Mouse (Mus musculus) common myeloid progenitor, adult 5-6 weeks (primary cell): ENCODE results near the gene Nav2. TPM values are rescaled to one million over a fixed set of nuclear protein-coding genes. Genes with fewer than 3 reads are reported as not detected.

Experiments used
- ATAC-seq: replicated peaks from 2 replicates; pipeline ENCODE4 v1.8.0; 2016; ENCODE audit warnings: low read depth, mild to moderate bottlenecking, moderate TSS enrichment, inconsistent platforms; ENCODE audit not compliant: poor library complexity, severe bottlenecking
- total RNA-seq: library from RNA; stranded (forward); fragments of 200-1000, 187-1606 nt; gene quantifications from 2 replicates; pipeline ENCODE4 v1.2.3, GENCODE M21; 2017

Gene Nav2
- total RNA-seq, 1 experiment from 2014 or later: 7.8 TPM

DNA sequence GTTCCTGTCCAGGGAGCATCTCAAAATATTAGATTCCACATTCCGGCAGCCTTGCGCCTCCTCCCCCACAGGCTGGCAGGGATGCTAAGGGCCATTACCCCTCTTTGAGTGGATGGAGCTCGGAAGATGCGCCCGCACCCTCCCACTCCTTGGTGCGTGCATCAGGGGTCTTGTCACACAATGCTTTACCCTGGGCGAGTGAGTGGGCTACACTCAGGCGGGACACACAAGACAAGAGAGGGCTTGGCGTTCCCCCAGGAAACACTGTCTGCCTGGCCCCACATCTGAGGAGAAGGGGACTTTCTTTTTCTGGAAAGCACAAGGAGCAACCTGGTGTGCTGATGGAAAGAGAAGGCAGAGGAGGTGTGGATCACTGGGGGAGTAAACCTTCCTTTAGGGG is 631.7 kb downstream of the Nav2 start:
- no peak for ATAC-seq

DNA sequence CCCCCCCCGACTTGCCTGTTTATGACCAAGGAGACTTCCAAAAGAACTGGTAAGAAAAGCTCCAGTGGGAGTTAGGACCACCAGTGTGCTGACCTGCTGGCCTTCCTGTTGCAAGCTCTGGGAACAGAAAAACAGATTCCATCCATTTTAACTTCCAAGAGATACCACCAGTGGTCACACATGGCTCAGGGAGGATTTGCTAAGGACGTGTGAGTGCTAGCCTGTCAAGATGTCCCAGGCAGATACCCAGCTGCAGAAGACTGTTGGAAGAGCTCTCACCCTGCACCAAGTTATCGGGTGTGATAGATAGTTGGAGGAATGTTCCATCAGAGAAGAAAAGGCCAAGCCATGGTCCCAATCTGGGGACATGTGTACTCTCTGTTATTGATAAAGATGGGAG is 633.6 kb downstream of the Nav2 start:
- no peak for ATAC-seq

DNA sequence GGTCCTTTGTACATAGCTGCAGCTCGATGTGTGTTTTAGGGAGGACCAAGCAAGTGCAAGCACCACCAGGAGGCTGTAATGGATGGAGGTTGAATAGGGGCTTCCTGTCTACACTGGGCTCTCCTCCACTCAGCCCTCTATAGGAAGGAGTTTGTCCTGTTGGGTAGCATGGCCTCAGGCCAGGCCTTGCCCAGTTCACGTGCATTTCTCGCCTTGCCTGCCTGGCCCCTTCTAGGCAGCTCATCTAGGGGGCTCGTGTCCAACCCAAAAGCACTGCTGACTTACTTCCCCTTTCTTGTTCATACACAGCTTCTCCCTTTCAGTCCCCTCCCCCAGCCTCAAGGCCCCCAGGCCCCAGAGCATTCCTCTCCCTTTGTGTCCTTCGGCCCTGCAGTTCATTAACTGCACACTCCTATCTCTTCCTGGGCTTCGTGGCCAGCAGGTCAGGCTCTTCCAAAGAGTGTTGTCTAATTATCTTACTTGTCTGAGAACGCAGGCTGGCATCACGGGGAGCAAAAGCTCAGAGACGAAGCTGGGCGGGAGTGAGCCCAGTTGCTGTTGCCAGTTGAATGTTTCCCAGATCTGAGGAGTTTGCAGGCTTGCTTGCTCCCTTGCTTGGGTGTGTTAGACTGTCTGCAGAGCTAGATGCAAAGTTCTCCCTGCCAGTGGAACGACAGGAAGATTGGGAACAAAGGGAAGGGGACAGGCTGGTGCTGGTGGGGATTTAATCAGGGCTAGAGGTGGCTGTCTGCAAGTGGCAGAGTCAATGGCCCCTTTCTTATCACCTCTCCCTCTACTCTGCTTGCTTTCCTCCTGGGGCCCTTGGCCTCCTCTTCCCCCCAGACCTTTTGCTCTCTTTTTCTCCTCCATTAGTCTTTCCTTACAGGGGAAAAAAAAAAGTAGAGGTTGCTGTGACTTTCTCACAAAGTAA is 636.5 kb downstream of the Nav2 start:
- ATAC-seq: peak; percentile 82

DNA sequence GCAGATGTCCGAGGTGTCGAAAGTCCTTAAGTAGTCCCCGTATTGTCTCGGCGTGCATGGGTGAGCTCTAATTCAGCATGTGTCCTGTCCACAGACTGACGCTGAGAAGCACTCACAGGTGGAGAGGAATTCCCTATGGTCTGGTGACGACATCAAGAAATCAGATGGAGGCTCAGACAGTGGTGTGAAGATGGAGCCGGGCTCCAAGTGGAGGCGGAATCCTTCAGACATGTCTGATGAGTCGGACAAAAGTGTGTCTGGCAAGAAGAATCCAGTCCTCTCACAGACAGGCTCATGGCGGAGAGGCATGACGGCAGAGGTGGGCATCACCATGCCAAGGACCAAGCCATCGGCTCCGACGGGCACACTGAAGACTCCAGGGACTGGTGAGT is 637.2 kb downstream of the Nav2 start:
- no peak for ATAC-seq

DNA sequence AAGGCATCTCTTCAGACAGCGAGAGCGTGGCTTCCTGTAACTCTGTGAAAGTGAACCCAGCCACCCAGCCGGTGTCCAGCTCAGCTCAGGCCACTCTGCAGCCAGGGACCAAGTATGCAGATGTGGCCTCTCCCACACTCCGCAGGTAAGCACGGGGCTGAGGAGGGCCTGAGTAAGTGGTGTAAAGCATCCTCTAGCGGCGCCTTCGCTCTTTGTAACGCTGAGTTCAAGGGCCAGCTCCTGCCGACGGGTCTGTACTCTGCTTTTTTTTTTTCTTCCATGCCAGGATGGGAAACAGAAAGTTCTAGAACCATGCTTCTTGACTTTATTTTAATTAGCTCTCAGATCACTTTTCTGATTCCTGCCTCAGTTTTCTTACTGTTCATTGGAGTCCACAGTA is 639.9 kb downstream of the Nav2 start:
- no peak for ATAC-seq

DNA sequence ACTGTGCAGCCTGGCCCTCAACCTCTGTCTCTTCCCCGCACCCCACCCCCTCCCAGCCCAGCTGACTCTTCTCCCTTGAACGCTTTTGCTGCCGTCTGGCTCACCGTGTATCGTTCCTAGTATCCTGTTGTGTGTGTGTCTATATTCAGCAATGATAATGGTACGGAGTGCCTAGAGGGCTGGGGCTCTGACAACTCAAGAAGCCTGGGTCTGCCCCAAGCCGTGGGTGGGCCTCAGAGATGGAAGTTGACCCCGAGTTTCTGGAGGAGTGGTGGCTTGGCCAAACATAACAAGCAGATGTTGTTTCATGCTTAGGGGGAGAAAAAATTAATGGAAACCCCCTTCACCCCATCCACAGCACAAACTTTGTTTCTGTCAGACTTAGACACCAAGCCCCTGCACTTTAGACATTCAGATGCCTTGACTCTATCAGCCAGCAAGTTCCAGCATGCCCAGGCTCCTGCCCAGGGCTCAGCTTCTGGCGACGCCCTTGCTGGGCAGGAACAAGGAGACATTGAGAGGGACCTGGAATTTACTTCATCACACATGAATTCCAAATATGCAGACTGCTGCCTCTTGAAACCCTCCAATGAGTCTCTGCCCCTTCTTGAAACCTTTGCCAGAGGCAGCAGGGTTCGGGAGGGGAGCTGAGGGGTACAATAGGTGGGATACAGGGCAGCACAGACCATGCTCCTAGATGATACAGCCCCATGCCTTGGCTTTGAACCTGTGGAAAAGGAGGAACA is 644.9 kb downstream of the Nav2 start:
- ATAC-seq: no peak

DNA sequence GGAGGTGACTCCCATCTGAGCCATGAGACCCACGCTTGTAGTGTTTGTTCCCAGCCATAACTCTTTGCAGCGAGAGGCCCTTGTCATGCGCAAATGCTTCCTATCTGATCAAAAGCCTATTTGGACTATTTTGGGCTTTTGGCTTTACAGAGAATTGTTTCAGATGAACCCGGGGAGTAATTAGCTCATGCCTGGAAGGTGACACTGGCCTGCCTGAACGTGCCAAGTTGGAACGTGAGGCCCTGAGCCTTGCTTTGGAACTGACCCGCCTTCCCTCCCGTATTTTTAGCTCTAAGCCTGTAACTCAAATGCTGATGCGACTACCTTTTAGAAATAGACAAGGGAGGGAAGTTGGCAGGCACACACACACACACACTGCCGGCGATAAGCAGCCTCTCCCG is 649.7 kb downstream of the Nav2 start:
- ATAC-seq: no peak

DNA sequence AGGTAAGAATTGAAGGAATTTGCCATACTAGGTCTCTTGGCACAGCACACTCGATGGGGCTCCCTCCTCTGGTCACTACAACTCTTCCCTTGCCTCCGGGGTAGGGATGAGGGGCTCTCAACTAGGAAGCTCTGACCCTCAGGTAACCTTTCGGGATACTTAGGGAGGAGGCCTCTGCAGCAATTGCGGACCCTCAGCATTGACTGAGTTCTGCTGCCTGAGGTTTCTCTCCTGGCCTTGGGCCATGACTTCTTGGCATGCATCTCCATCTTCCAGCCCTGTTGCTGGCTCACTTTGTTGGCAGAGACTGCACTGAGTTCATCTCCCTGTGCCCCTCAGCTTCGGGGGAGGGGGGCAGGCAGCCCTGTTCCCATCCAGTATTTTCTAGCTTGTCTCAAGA is 650.4 kb downstream of the Nav2 start:
- ATAC-seq: no peak

DNA sequence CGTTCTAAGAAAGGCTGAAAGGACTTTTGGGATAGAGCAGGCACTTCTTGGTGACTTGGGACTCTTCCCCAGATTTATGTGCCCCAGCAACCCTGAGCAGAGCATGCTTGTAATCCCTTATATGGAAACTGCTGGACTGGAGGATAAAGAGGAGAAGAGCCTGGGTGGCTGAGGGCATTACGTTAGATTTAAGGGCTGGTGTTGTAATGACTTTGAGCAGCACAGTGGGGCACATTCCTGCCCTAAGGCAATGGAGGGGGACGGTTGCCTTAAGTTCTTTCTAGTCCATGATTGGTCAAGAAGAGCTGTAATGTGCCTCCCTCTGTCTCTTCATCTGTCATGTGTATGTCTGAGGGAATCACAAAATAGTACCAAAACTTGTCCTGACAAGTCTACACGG is 651.5 kb downstream of the Nav2 start:
- ATAC-seq: no peak

DNA sequence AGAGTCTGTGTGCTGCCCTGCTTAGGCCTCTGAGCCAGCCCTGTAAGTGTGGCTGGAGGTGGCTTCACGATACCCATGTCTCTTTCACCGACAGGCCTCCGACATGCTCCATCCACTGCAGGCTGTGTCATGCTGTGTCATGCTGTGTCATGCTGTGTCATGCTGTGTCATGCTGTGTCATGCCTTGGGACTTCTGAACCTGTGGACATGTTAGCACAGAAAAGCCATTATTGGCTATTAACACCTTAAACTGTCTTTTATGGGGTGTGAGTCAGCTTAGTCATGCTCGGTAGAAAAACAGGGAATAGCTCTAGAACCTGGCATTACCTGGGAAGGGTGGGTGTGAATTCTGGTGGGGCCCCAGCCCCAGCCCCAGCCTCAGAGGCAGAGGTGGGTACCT is 653.9 kb downstream of the Nav2 start:
- no peak for ATAC-seq

DNA sequence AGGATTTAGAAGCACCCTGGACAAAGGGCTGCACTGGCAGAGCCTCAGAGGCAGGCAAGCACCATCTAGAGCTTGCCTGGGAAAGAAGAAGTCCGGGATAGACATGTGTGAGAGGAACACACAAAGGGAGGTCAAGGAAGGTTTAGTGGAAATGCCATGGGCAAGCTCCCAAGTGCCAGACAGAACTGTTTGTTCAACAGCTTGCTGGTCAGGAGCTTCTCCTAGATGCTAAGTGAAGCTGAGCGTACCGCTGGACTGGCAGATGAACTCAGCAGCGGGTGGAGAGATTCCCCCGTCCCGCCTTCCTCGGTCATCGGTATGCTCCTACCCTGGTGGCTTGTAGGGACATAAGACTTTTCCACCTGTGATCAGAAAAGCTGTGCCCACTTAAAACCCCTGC is 654.3 kb downstream of the Nav2 start:
- ATAC-seq: no peak

DNA sequence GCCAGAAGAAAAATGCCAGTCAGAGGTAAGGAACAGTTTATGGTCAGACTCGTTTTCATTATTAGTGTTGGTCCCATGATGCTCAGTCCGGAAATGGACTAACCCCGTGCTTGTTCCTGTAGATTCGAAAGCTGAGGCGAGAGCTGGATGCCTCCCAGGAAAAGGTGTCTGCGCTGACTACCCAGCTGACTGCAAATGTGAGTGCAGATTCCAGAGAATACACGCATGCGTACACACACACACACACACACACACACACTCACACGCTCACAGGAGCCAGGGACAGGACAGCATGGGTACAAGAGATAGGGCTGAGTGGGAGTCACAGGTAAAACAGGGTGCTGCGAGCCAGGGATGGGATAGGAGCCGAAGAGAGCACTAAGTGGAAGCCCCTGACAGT is 656.6 kb downstream of the Nav2 start:
- ATAC-seq: no peak

DNA sequence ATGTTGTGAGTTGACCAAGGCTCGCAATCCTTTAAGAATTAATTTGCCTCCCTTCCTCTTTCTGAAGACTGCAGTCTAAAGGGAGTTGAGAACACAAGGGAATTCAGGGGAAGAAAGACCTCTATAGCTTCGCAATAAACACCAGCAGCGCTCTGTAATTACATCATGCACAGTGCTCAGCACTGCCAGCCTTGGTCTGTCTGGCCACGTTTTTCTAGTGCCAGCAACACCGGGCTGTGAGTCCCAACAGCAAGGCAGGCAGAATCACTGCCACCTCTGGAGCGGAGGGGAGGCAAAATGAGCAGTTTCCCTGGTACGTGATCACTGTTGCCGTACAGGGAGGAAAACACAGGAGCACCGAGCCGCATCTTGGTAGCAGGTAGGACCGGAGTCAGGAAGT is 657.3 kb downstream of the Nav2 start:
- ATAC-seq: no peak

DNA sequence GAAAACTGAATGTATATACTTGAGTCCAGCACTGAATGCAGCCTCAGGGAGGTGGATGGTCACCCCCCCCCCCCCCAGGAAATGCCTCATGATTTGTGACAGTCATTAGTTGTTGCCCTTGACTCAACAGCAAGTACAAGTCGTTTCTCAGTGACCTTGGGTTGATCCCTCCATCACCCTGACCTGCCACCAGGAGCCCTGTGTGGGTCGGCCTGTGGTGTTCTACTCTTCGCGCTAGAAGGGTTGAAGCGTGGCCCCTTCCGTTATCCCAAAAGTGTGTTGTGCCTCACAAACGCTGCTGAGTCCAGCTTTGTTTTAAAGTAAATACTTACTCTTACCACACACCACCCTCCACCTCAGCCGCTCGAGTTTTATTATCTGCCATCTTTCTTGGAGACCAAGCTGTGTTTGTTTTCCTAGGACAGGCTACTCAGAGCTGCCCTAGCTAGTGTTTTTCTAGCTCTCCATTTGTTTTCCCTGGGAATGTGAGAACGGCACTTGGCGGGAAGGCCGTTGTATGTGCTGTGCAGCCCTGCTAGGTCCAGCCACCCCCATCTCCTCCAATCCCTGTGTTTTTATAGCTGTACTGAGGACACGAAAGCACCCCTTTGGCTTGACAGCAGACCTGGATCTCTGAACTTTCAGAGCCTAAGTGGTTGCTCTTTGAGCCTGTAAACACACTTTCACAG is 659.0 kb downstream of the Nav2 start:
- ATAC-seq: no peak

DNA sequence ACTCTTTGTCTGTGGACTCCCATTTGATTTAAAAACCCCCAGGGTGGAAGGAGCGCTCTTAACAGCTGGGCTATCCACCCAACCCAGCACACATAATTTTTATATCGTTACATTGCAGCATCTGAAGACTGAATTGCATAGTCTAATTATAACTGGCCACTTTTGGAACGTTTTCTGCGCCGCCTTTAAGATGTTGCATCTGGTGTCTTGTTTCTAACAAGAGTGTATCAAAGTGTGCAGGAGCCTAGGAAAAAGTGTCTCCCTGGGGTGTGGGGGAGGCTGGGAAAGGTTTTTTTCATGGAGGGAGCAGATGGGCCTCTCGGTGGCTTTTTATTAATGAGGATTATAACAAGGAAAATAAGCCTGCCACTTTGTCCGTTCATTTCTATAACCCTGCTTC is 661.1 kb downstream of the Nav2 start:
- no peak for ATAC-seq

DNA sequence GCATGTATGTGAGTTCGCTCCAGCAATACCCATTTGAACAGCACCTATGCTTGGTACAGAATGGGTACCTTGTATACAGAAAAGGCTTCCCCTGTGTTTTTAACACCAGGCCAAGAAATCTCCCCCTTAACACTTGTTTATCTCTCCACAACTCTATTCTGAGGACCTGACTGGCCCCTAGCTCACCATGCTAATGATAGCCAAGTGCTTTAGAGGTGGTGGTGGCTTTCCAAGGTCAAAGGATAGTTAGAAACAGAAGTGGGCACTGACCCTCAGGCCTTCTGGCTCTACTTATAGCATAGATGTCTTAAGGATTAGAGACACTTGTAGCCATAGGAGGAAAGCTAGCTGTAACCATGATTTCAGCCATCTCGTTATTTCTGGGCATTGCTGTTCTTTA is 663.1 kb downstream of the Nav2 start:
- no peak for ATAC-seq

DNA sequence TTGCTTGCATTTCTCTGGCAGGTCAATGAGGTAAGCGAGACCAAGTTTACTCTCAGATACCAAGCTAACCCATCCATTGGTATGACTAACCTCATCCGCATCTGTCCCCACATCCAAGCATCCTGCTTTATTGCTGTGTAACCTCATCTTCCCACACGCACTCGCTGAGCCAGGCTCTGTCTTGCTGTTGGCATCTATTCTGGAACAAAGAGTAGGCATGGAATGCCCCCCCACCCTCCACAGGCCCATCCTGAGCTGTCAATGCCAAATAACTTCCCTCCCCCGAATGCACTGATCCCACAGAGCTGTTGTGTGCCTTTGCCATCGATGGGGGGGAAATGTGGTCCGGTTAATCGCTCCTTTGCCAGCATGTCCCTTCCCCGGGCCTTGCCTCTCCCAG is 666.7 kb downstream of the Nav2 start:
- ATAC-seq: no peak

DNA sequence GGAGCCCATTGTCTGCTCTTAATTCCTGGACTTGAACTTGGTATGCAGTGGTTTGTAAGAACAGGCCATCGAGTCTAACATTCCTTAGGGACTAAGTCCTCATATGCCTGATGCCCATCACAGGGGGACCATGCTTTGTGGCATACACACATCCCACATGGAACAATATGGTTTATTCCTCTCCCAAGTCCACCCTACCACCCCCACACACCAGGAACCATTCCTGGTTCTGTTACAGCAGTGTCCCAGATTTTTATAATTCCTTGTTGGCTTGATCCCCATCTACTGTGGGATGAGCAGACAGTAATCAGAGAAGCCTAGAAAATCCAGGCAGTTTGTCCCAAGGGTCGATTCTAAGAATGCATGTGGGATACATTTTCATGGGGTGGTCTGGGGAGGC is 668.6 kb downstream of the Nav2 start:
- no peak for ATAC-seq

DNA sequence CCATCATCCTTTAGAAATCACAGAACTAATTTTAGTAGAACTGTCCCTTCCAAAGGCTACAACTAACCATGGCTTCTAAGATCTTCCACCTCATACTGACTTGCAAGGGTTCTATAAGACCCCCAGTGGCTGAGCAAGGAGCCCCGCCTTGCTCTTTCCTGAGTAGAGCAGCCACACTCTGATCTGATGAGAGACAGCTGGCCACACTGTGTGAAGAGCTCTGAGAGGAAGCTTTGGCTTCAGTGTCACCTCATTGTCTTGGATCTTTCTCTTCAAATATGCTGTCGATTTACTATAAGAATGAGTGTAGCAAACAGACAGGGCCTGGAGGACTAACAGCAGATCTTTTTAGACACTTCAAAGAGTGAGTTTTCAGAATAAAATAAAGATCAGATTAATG is 673.4 kb downstream of the Nav2 start:
- no peak for ATAC-seq

DNA sequence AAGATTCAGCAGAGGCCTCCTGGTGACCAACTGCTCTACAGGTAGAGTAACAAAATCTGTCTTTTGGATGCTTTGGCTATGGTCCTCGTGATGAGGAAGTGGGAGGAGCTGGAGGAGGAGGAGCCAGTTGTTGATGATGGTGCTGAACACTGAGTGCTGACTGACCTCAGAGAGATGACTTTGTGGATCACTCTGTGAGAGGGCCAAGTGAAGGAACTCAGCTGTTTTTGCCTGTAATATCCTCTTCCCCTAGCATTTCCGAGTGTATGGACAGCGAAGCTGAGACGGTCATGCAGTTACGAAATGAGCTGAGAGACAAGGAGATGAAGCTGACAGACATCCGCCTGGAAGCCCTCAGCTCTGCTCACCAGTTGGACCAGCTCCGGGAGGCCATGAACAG is 674.0 kb downstream of the Nav2 start:
- no peak for ATAC-seq

DNA sequence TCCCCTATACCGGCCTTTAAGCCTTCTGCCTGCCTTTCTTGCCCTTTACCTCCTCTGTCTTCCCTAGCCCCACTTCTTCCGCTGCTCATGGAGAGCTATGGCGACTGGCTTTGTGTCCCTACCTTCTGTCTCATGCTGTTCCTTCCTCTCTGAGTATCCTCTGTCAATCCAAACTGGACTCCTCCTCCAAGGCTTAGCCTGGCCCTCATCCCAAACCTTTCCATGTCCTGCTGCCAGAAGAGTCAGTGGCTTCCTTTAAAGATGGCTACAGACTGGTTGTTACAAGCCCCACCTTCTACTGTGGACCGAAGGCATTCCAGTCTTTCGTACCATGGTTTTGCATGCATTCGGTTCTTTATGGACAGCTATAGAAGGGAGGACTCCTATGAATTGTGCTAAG is 674.7 kb downstream of the Nav2 start:
- ATAC-seq: no peak
